Mouse (Mus musculus) hindbrain, embryonic 16.5 days (tissue): ENCODE measurements around the gene Ubxn4. TPM values are rescaled to one million over a fixed set of nuclear protein-coding genes. Genes with fewer than 3 reads are reported as not detected.
A peak's percentile ranks its signal among the peaks of the same experiment; 100 is the strongest.

Experiments used
- ATAC-seq: fragments of 200-750 bp; cut with Nextera tagmentation; 2 replicates; pipeline ENCODE4 v1.8.0; 2017; ENCODE audit warnings: moderate TSS enrichment, moderate library complexity
- H3K27ac ChIP-seq: fragments of 300-500 bp; sonication (generic); 2 replicates; pipeline ENCODE4 v1.5.1; 2014; ENCODE audit warnings: low read depth, mild to moderate bottlenecking, control low read depth, low read length, moderate library complexity
- H3K27me3 ChIP-seq: fragments of 300-500 bp; sonication (generic); replicated peaks from 2 replicates; pipeline ENCODE4 v1.6.1; 2014; ENCODE audit warnings: low read length; ENCODE audit not compliant: control insufficient read depth, insufficient read depth
- H3K36me3 ChIP-seq: fragments of 300-500 bp; sonication (generic); 2 replicates; pipeline ENCODE4 v1.6.1; 2014; ENCODE audit warnings: mild to moderate bottlenecking, low read length, moderate library complexity, mixed read lengths; ENCODE audit not compliant: control insufficient read depth, insufficient read depth
- H3K4me1 ChIP-seq: fragments of 300-500 bp; sonication (generic); 2 replicates; pipeline ENCODE4 v1.6.1; 2014; ENCODE audit warnings: low read depth, low read length; ENCODE audit not compliant: control insufficient read depth, insufficient read depth
- H3K4me2 ChIP-seq: fragments of 300-500 bp; sonication (generic); 2 replicates; pipeline ENCODE4 v1.6.1; 2014; ENCODE audit warnings: mild to moderate bottlenecking, low read length, control low read depth, moderate library complexity
- H3K4me3 ChIP-seq: fragments of 300-500 bp; sonication (generic); 2 replicates; pipeline ENCODE4 v1.5.1; 2014; ENCODE audit warnings: mild to moderate bottlenecking, low read length, control low read depth, moderate library complexity
- H3K9ac ChIP-seq: fragments of 300-500 bp; sonication (generic); 2 replicates; pipeline ENCODE4 v1.6.1; 2014; ENCODE audit warnings: low read depth, mild to moderate bottlenecking, control low read depth, low read length, moderate library complexity
- H3K9me3 ChIP-seq: fragments of 300-500 bp; sonication (generic); 2 replicates; pipeline ENCODE4 v1.6.1; 2014; ENCODE audit warnings: mild to moderate bottlenecking, low read length, moderate library complexity; ENCODE audit not compliant: control insufficient read depth
- WGBS: fragments of 180-500 bp; shearing (Covaris S2); extraction: QIAGEN DNeasy Blood & Tissue Kit; methylation state at CpG from one replicate; pipeline ENCODE4 v1.1.7; 2014; 5-methylcytosine and 5-hydroxymethylcytosine counted together
- polyA plus RNA-seq: library from polyadenylated mRNA; unstranded; fragments of >200 nt; fragmentation: Nextera tagmentation; extraction: Ambion mirVana; gene quantifications from 2 replicates; pipeline ENCODE4 v1.2.1, GENCODE M21; 2015

The Ubxn4 gene
- polyA plus RNA-seq = 70.5 and 71.1 TPM in 2 replicates

- Histone ChIP-seq H3K9me3 (no peaks in the 10 kb centered on the region), H3K4me2 (peak within 1 kb of the TSS; percentile 71), H3K27me3 (no peaks in the 10 kb centered on the region), H3K4me1 (peaks cover 11% of the 10 kb centered on the region), H3K9ac (peak within 1 kb of the TSS; percentile 91), H3K36me3 (no peaks in the 10 kb centered on the region), H3K4me3 (peak within 1 kb of the TSS; percentile 88), H3K27ac (peak within 1 kb of the TSS; percentile 90)
- WGBS = 11% methylated on average over 10 of the region's 10 CpGs
- ATAC-seq = peak; percentile 62
These were observed at the start of gene Ubxn4 for GRCm38 (mm10) chr1:128243627-128243995. TSS of gene Ubxn4 (plus strand) at chr1:128243964.

- ATAC-seq = no peak
- peaks cover 10% of the 10 kb centered on the region for H3K36me3 ChIP-seq
- no peak overlapping the region for H3K9ac ChIP-seq
- no peaks in the 10 kb centered on the region for H3K27me3 ChIP-seq
- H3K4me1 ChIP-seq = no peaks in the 10 kb centered on the region
- H3K9me3 ChIP-seq = no peaks in the 10 kb centered on the region
- H3K4me3 ChIP-seq = no peak overlapping the region
- no peak overlapping the region for H3K4me2 ChIP-seq
- WGBS = 88% methylated on average over 2 of the region's 2 CpGs
- no peak overlapping the region for H3K27ac ChIP-seq
These were observed 49.8 kb upstream of the Ubxn4 start for GRCm38 (mm10) chr1:128194011-128194410.

GRCm38 (mm10) chr1:128197353-128197752, 46.4 kb upstream of the Ubxn4 start:
- Histone ChIP-seq H3K36me3 (peaks cover 10% of the 10 kb centered on the region; the same call in 1 of the 2 replicates), H3K9me3 (no peaks in the 10 kb centered on the region), H3K27me3 (no peaks in the 10 kb centered on the region), H3K4me1 (no peaks in the 10 kb centered on the region), H3K9ac (no peak overlapping the region), H3K4me2 (no peak overlapping the region), H3K4me3 (no peak overlapping the region), H3K27ac (no peak overlapping the region)
- ATAC-seq = no peak
- WGBS = 94% methylated on average over 1 of the region's 1 CpGs

GRCm38 (mm10) chr1:128213261-128213660, 30.5 kb upstream of the Ubxn4 start:
- H3K4me2 ChIP-seq = no peak overlapping the region
- no peak overlapping the region for H3K4me3 ChIP-seq
- H3K36me3 ChIP-seq = peaks cover 14% of the 10 kb centered on the region
- no peaks in the 10 kb centered on the region for H3K9me3 ChIP-seq
- no peak for ATAC-seq
- H3K27ac ChIP-seq = no peak overlapping the region
- WGBS = 75% methylated on average over 5 of the region's 5 CpGs
- no peak overlapping the region for H3K9ac ChIP-seq
- H3K27me3 ChIP-seq = no peaks in the 10 kb centered on the region
- H3K4me1 ChIP-seq = no peaks in the 10 kb centered on the region

GRCm38 (mm10) chr1:128221886-128222285, 21.9 kb upstream of the Ubxn4 start:
- Histone ChIP-seq H3K36me3 (peaks cover 10% of the 10 kb centered on the region), H3K27me3 (no peaks in the 10 kb centered on the region), H3K27ac (no peak overlapping the region), H3K4me2 (no peak overlapping the region), H3K4me1 (no peaks in the 10 kb centered on the region), H3K9ac (no peak overlapping the region), H3K4me3 (no peak overlapping the region), H3K9me3 (no peaks in the 10 kb centered on the region)
- no peak for ATAC-seq
- 93% methylated on average over 2 of the region's 2 CpGs for WGBS

GRCm38 (mm10) chr1:128223304-128223703, 20.5 kb upstream of the Ubxn4 start:
- 63% methylated on average over 1 of the region's 1 CpGs for WGBS
- no peak overlapping the region for H3K9ac ChIP-seq
- no peaks in the 10 kb centered on the region for H3K4me1 ChIP-seq
- peaks cover 13% of the 10 kb centered on the region for H3K36me3 ChIP-seq
- no peaks in the 10 kb centered on the region for H3K9me3 ChIP-seq
- no peak for ATAC-seq
- H3K27ac ChIP-seq = no peak overlapping the region
- H3K27me3 ChIP-seq = no peaks in the 10 kb centered on the region
- no peak overlapping the region for H3K4me2 ChIP-seq
- H3K4me3 ChIP-seq = no peak overlapping the region

- H3K36me3 ChIP-seq = peaks cover 24% of the 10 kb centered on the region
- H3K9me3 ChIP-seq = no peaks in the 10 kb centered on the region
- ATAC-seq = no peak
These were observed 8.6 kb upstream of the Ubxn4 start for GRCm38 (mm10) chr1:128235181-128235580.

GRCm38 (mm10) chr1:128243996-128244726, 397 bp downstream of the Ubxn4 start:
- Histone ChIP-seq H3K9ac (peak overlapping the region; percentile 91), H3K36me3 (no peaks in the 10 kb centered on the region), H3K27ac (peak overlapping the region; percentile 90), H3K4me3 (peak overlapping the region; percentile 88), H3K9me3 (no peaks in the 10 kb centered on the region), H3K4me2 (peak overlapping the region; percentile 71), H3K4me1 (peaks cover 11% of the 10 kb centered on the region), H3K27me3 (no peaks in the 10 kb centered on the region)
- WGBS = under 1% methylated on average over 71 of the region's 71 CpGs
- peak; percentile 97 for ATAC-seq

More at GRCm38 (mm10) chr1:128235181-128235580, 8.6 kb upstream of the Ubxn4 start:
- no peak overlapping the region for H3K4me3 ChIP-seq
- H3K27me3 ChIP-seq = no peaks in the 10 kb centered on the region
- 95% methylated on average over 4 of the region's 4 CpGs for WGBS
- no peak overlapping the region for H3K4me2 ChIP-seq
- no peaks in the 10 kb centered on the region for H3K4me1 ChIP-seq
- H3K9ac ChIP-seq = no peak overlapping the region
- H3K27ac ChIP-seq = no peak overlapping the region

- H3K4me1 ChIP-seq = peaks cover 11% of the 10 kb centered on the region
- no peaks in the 10 kb centered on the region for H3K27me3 ChIP-seq
- no peaks in the 10 kb centered on the region for H3K36me3 ChIP-seq
- H3K27ac ChIP-seq = peak overlapping the region; percentile 90
- H3K9me3 ChIP-seq = no peaks in the 10 kb centered on the region
- peak overlapping the region; percentile 88 for H3K4me3 ChIP-seq
- H3K9ac ChIP-seq = peak overlapping the region; percentile 91
- WGBS = under 1% methylated on average over 18 of the region's 19 CpGs
- H3K4me2 ChIP-seq = peak overlapping the region; percentile 64
- peak; percentile 49; the same call in 1 of the 2 replicates for ATAC-seq
These were observed 1.1 kb downstream of the Ubxn4 start for GRCm38 (mm10) chr1:128244727-128245355.
